Mouse (Mus musculus): Measurements from ENCODE around the gene Bri3bp.
"Not testable (repeated sequence)": the region's sequence is repeated elsewhere in the genome, so short reads cannot be mapped to it uniquely, and the experiment has no call there.

GRCm38 (mm10) chr5:125488953-125489352, 47.6 kb downstream of the Bri3bp start:
- not testable (repeated sequence) for TF ChIP-seq POLR2A (IDR thresholded peaks at IDR 0.05; ENCODE audit: low read depth, low read length); CTCF (IDR thresholded peaks at IDR 0.05; ENCODE audit: extremely low read depth, insufficient read depth, insufficient read length, insufficient replicate concordance)

Data from spleen, adult 2 months (tissue).